Mouse (Mus musculus): ENCODE measurements around the gene Spryd4.

GRCm38 (mm10) chr10:128227592-128227991 lies 16.0 kb upstream of the Spryd4 start:
- TF ChIP-seq FLI1 (IDR thresholded peaks at IDR 0.05; ENCODE audit: low read length): no peak
- no peak for TF ChIP-seq GATA1 (IDR thresholded peaks at IDR 0.05; ENCODE audit: borderline replicate concordance, low read length)
